Mouse (Mus musculus) kidney, postnatal 0 days (tissue): Measurements from ENCODE around the gene Phykpl. TPM values are rescaled to one million over a fixed set of nuclear protein-coding genes. Genes with fewer than 3 reads are reported as not detected.
A peak's percentile ranks its signal among the peaks of the same experiment; 100 is the strongest.
"Not testable (repeated sequence)": the region's sequence is repeated elsewhere in the genome, so short reads cannot be mapped to it uniquely, and the experiment has no call there.

Experiments used
- ATAC-seq: fragments of 200-750 bp; cut with Nextera tagmentation; replicated peaks from 2 replicates; pipeline ENCODE4 v1.8.0; 2017; ENCODE audit warnings: low read depth, moderate number of reproducible peaks, moderate TSS enrichment, moderate library complexity; ENCODE audit not compliant: low FRiP score
- DNase-seq: peaks from one replicate; pipeline ENCODE4 v3.0.0-alpha.2; 2016; ENCODE audit warnings: low spot score
- H3K27ac ChIP-seq: fragments of 300-500 bp; sonication (generic); 2 replicates; pipeline ENCODE4 v1.5.1; 2014; ENCODE audit warnings: mild to moderate bottlenecking
- H3K27me3 ChIP-seq: fragments of 300-500 bp; sonication (generic); 2 replicates; pipeline ENCODE4 v1.6.1; 2014; ENCODE audit warnings: low read length, mixed read lengths; ENCODE audit not compliant: insufficient read depth
- H3K36me3 ChIP-seq: fragments of 300-500 bp; sonication (generic); 2 replicates; pipeline ENCODE4 v1.6.1; 2014; ENCODE audit warnings: low read length, mixed read lengths; ENCODE audit not compliant: insufficient read depth
- H3K4me1 ChIP-seq: fragments of 300-500 bp; sonication (generic); replicated peaks from 2 replicates; pipeline ENCODE4 v1.6.1; 2014; ENCODE audit warnings: antibody characterized with exemption, low read length, mixed read lengths; ENCODE audit not compliant: insufficient read depth
- H3K4me2 ChIP-seq: fragments of 300-500 bp; sonication (generic); 2 replicates; pipeline ENCODE4 v1.6.1; 2014; ENCODE audit warnings: mild to moderate bottlenecking, low read length, moderate library complexity, mixed read lengths
- H3K4me3 ChIP-seq: fragments of 300-500 bp; sonication (generic); replicated peaks from 2 replicates; pipeline ENCODE4 v1.5.1; 2014; ENCODE audit warnings: low read depth, low read length
- H3K9ac ChIP-seq: fragments of 300-500 bp; sonication (generic); 2 replicates; pipeline ENCODE4 v1.6.1; 2014; ENCODE audit warnings: low read depth, low read length
- H3K9me3 ChIP-seq: fragments of 300-500 bp; sonication (generic); replicated peaks from 2 replicates; pipeline ENCODE4 v1.6.1; 2016; ENCODE audit warnings: low read length, inconsistent platforms, mixed read lengths
- CTCF ChIP-seq: IDR thresholded peaks from 2 replicates; pipeline ENCODE4 v1.5.1; 2016; ENCODE audit warnings: antibody characterized with exemption, low read depth, mild to moderate bottlenecking, moderate library complexity
- WGBS: fragments of 180-500 bp; shearing (Covaris S2); extraction: QIAGEN DNeasy Blood & Tissue Kit; methylation state at CpG from one replicate; pipeline ENCODE4 v1.1.7; 2014; 5-methylcytosine and 5-hydroxymethylcytosine counted together
- polyA plus RNA-seq: library from polyadenylated mRNA; unstranded; fragments of >200 nt; fragmentation: Nextera tagmentation; extraction: Ambion mirVana; gene quantifications from 2 replicates; pipeline ENCODE4 v1.2.1, GENCODE M21; 2015

Gene Phykpl
- polyA plus RNA-seq, 1 experiment from 2014 or later, result 24.6 TPM

GRCm38 (mm10) chr11:51614256-51614655 lies 29.7 kb downstream of the Phykpl start:
- no peak overlapping the region for H3K9ac ChIP-seq
- ATAC-seq (no peak), DNase-seq (no peak)
- no peaks in the 10 kb centered on the region for H3K36me3 ChIP-seq
- no peaks in the 10 kb centered on the region for H3K9me3 ChIP-seq
- no peak for TF ChIP-seq CTCF
- 80% methylated on average over 8 of the region's 8 CpGs for WGBS
- H3K4me2 ChIP-seq, result no peak overlapping the region
- H3K27me3 ChIP-seq, result no peaks in the 10 kb centered on the region
- no peak overlapping the region for H3K4me3 ChIP-seq
- peaks cover 10% of the 10 kb centered on the region for H3K4me1 ChIP-seq
- no peak overlapping the region for H3K27ac ChIP-seq

DNA sequence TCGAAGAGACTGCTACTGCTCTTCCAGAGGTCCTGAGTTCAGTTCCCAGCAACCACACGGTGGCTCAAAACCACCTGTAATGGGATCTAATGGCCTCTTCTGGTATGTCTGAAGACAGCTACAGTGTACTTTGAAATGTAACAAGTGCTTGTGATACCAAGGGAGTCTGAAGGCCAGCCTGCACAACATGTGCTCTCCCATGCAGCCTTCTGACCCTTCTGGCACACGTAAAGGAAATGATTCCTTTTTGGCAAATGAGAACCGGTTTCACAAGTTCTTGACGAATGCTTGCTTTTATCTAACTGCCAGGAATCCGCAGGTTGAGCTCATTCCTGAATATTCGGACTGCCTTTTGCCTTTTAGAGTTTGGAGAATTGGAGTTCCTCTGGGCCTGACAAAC lies 30.6 kb downstream of the Phykpl start:
- Histone ChIP-seq H3K27me3 (no peaks in the 10 kb centered on the region), H3K27ac (peak overlapping the region; percentile 91), H3K9ac (peak overlapping the region; percentile 61), H3K4me3 (peak overlapping the region; percentile 29), H3K4me1 (peaks cover 10% of the 10 kb centered on the region), H3K4me2 (peak overlapping the region; percentile 61), H3K9me3 (no peaks in the 10 kb centered on the region), H3K36me3 (no peaks in the 10 kb centered on the region)
- 28% methylated on average over 7 of the region's 7 CpGs for WGBS
- no peak for TF ChIP-seq CTCF
- ATAC-seq (no peak), DNase-seq (peak; percentile 60)

- 1% methylated on average over 14 of the region's 14 CpGs for WGBS
- Histone ChIP-seq H3K27me3 (no peaks in the 10 kb centered on the region), H3K4me1 (peaks cover 10% of the 10 kb centered on the region), H3K9me3 (no peaks in the 10 kb centered on the region), H3K4me3 (peak overlapping the region; percentile 29), H3K4me2 (peak overlapping the region; percentile 61), H3K36me3 (no peaks in the 10 kb centered on the region), H3K9ac (peak overlapping the region; percentile 61), H3K27ac (peak overlapping the region; percentile 91)
- ATAC-seq, result peak; percentile 47; the same call in 1 of the 2 replicates
- peak; percentile 92 for DNase-seq
- 0 out of 2 replicates have a peak, but pooled peaks have one; percentile 1 for TF ChIP-seq CTCF
Observed at GRCm38 (mm10) chr11:51615601-51616000, 31.0 kb downstream of the Phykpl start.

GRCm38 (mm10) chr11:51616113-51616512 lies 31.6 kb downstream of the Phykpl start:
- not testable (repeated sequence) for H3K9ac ChIP-seq, H3K27me3 ChIP-seq, ATAC-seq, DNase-seq, H3K9me3 ChIP-seq, H3K36me3 ChIP-seq
- 92% methylated on average over 7 of the region's 7 CpGs for WGBS
- Histone ChIP-seq H3K27ac (peak overlapping the region; percentile 91), H3K4me1 (peaks cover 16% of the 10 kb centered on the region), H3K4me2 (peak overlapping the region; percentile 61), H3K4me3 (peak overlapping the region; percentile 29; the same call in 1 of the 2 replicates)

DNA sequence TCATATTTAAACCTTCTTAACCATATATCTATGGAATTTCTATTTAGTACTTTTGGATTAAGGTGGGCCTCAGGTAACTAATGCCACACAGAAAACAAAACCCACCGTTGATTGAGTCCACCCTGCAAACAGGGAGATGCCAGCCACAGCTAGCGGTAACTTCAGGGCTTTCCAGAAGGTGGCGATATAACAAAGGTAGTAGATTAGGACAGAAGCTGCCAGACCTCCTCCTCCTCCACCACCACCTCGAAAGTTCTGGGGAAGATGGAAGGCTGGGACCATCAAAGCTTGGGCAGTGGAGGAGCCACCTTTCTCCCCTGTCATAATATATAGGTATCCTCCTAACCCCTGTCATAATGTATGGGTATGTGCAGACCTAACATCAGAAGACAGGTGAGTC lies 33.1 kb downstream of the Phykpl start:
- TF ChIP-seq CTCF, result peak; percentile 88
- no peaks in the 10 kb centered on the region for H3K9me3 ChIP-seq
- WGBS, result under 1% methylated on average over 4 of the region's 4 CpGs
- 0 out of 2 replicates have a peak, but pooled peaks cover 4% of the 10 kb centered on the region for H3K36me3 ChIP-seq
- no peak overlapping the region for H3K9ac ChIP-seq
- peak; percentile 91 for DNase-seq
- peaks cover 16% of the 10 kb centered on the region for H3K4me1 ChIP-seq
- no peak overlapping the region for H3K4me2 ChIP-seq
- H3K27me3 ChIP-seq, result no peaks in the 10 kb centered on the region
- no peak overlapping the region for H3K27ac ChIP-seq
- no peak for ATAC-seq
- no peak overlapping the region for H3K4me3 ChIP-seq

DNA sequence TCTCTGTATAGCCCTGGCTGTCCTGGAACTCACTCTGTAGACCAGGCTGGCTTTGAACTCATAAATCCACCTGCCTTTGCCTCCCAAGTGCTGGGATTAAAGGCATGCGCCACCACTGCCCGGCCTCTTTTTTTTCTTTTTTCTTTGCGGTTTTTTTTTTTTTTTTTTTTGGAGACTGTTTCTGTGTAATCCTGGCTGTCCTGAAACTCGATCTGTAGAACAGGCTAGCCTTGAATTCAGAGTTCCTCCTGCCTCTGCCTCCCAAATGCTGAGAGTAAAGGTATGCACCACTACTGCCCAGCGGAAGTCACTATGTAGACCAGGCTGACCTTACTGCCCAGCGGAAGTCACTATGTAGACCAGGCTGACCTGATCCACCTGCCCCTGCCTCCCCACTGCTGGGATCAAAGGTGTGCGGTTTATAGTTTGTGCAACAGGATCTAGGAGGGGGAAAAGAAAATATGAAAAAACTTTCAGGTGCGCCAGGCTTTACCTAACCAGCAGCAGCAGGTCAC lies 34.4 kb downstream of the Phykpl start:
- 0 out of 2 replicates have a peak overlapping the region, but pooled peaks have one; percentile 46 for H3K9ac ChIP-seq
- peaks cover 16% of the 10 kb centered on the region for H3K4me1 ChIP-seq
- H3K4me3 ChIP-seq, result peak overlapping the region; percentile 81
- no peak for DNase-seq
- no peak for TF ChIP-seq CTCF
- H3K27me3 ChIP-seq, result no peaks in the 10 kb centered on the region
- no peaks in the 10 kb centered on the region for H3K9me3 ChIP-seq
- H3K27ac ChIP-seq, result no peak overlapping the region
- 46% methylated on average over 8 of the region's 8 CpGs for WGBS
- peak; percentile 35 for ATAC-seq
- H3K4me2 ChIP-seq, result peak overlapping the region; percentile 82
- H3K36me3 ChIP-seq, result peaks cover 16% of the 10 kb centered on the region
